Mouse (Mus musculus): ENCODE measurements around the gene Il2.

The Il2 gene

DNA sequence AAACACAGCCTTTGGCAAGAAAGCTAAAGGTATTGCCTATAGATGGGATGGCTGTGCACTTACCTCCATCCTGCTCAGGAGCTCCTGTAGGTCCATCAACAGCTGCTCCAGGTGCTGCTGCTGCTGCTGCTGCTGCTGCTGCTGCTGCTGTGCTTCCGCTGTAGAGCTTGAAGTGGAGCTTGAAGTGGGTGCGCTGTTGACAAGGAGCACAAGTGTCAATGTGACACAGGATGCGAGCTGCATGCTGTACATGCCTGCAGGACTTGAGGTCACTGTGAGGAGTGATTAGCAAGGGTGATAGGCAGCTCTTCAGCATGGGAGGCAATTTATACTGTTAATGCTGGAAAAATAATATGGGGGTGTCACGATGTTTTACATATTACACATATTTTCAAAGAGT lies at the start of gene Il2:
Gene Il2, minus strand, starts transcription at position 305 of the 400 bp plus-strand sequence.
- DNase-seq = no peak

DNA sequence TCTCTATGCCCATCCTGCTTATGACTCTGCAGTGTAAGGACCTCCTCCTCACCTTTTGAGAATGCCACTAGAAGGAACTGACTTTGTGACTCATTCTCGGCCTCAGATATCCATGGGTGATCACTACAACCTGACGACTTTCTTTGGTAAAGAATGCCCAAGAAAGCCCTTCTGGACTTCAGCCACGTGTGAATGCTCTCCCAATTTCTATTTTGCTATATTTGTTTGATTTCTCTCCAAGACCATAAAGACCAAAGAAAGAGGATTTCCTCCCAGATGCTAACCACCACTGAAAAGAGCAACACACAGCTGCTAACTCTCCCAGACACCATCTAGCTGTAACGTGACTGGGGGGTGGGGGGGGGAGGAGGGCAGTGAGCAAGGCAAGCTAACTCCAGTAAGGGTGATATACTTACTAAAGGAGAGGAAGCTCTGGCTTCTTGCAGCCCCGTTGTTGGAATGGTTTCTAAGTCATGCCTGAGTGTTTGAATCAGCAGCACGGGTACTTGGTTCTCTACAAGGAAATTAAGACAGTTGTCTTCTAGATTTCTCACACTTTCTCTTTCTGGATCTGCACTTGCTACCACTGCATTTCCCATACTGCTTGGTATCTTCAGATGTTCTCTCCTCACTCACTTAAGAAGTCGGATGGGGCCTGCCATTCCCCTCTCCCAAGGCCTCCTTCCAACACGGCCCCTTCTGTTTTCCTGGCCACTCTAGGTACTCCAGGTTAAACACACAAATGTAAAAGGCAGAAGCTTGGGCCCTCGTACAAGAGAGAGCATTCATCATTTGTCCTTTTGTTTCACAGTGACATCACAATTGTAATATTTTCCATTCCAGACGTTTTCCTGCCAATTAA lies 49.2 kb upstream of the Il2 start:
- no peak for DNase-seq

DNA sequence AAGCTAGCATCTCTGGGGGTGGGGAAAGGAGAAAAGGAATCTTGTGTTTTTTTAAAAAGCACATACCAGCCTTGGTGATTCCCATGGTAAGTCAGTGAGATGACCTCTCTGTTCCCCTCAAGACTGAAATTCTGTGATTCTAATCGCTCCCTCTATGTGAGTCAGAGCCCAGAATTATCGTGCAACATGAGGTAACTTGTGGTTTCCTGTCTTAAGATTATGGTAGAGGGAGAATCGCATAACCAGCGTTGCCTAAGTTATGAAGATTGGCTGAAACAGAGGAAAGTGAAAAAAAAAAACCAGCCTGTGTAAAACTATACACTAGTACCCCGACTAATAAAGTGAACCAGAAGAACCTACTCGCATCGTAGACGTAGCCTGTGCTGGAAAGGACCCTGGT lies 47.5 kb upstream of the Il2 start:
- no peak for DNase-seq

DNA sequence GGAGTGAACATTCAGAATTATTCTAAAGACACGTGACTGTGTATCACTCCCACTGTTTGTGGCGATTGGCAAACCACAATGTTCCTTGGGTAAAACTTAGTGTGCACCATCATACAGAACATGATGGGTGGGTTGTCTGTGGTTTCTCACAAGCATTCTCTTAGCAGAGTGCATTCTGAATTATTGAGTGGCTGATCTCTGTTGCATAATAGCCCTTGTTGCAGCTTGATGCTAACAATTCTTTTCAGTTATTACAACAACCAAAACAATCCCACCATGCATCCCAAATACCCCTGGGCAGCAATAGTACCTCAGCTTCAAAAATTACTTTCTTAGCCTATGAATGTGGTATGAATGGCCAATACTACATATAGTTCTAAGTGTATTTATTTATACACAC lies 43.5 kb upstream of the Il2 start:
- DNase-seq = no peak

DNA sequence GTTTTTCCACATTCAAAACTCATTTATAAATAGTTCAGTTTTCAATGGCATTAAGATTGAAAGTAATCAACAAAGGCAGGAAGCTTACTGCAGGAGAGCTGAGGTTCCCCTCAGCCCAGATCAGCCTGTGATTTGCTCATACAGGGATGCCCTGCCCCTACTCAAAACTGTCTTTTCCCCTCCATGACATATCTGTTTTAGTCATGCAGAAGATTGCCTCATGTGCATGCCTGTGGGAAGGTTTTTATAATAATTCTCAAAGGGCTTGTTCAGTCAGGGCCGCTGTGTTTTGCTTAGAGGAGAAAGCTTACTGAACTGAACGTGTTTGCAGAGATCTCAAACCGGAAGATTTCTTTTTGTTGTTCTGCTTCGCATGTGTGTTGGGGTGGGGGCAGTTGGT lies 35.3 kb upstream of the Il2 start:
- DNase-seq = no peak

DNA sequence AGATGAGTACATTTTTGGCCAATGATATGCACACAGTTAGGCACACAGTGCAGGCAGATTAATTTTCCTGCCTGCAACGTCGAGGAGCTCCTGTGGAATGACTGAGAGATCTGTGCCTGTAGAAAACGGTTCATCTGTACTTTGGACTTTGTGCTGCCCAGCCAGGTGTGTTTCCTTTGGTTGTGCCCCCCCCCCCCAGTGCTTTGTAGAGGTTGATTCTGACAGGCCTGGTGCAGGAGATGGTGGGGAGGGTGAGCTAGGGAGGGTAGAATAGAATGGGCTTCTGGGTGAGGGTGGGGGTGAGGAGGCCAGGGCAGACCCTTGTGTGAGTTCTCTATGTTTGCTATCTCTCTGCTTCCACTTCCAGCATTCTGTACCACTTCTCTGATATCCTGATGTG lies 32.5 kb upstream of the Il2 start:
- no peak for DNase-seq

GRCm38 (mm10) chr3:37157082-37157481 lies 31.3 kb upstream of the Il2 start:
- no peak for DNase-seq

- no peak for DNase-seq
These were observed 28.6 kb upstream of the Il2 start for GRCm38 (mm10) chr3:37154396-37154795.

GRCm38 (mm10) chr3:37153004-37153403 lies 27.2 kb upstream of the Il2 start:
- no peak for DNase-seq

- no peak for DNase-seq
These were observed 26.5 kb upstream of the Il2 start for GRCm38 (mm10) chr3:37152274-37152673.

DNA sequence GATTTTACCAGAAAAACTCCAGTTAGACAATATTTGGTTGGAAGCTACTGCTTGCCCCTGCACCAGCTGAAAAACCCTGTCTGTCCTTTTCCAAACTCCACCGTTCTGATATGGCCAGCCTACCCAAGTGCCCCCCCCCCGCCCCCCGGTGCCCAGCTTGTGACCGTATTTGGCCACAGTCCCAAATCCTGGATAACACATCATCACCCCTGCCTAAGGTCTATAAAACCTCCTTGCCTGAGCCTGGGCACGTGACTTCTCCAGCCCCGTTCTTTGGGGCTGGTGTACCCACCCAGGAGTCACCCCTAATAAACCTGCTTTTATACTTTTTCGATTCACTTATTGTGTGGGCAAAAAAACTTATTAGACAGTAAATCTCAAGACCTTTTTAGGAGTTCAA lies 21.1 kb upstream of the Il2 start:
- no peak for DNase-seq

- DNase-seq = no peak
These were observed 20.6 kb upstream of the Il2 start for GRCm38 (mm10) chr3:37146406-37146805.

- DNase-seq = no peak
These were observed 19.2 kb upstream of the Il2 start for GRCm38 (mm10) chr3:37144979-37145378.

DNA sequence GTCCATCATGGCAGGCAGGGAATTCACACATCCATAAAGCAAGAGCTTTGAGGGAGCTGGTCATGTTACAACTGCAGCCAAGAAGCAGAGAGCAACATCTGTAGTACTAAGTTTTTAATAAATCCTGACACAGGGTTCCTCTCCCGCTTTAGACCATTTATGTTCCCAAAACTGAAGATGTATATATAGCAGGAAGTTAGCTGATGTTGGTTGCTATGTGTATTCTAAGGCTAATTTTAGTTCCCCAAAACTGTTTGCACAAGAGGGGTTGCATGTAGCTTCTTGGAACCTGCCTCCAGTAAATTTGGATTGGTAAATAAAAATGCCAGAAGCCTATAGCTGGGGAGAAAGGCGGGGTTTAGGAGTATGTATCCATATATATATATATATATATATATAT lies 16.1 kb upstream of the Il2 start:
- no peak for DNase-seq

DNA sequence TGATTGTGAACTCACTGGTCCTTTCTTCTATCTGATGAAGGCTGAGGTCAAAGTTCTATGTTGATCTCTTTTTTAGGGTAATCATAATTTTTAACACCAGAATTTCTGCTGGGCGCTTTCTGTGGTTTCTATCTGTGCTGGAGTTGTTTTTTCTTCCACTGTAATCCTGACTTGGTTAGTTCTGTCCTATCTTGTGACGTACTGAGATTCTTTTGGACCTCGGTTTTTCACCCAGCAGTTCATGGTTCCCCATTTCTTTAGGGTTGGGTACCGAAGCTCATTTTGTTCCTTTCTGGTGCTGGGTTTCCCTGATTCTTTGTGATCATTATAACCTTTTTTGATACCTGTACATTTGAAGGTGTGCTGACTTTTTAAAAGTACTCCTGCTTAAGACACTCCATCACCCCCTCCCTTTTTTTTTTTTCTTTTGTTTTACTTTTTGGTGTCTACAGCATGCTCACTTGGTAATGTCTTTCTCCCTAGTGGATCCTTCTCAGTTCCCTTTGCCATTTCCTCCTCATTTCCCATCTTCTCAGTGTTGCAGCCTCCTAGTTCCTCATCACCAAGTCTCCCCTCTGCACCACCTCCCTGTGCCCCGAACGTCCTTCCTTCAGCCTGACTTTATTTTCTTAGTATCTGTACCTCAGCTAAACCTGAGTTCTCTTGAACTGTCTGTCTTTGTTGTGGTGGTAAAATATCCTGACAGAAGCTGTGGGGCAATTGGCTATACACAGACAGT lies 14.6 kb upstream of the Il2 start:
- no peak for DNase-seq

DNA sequence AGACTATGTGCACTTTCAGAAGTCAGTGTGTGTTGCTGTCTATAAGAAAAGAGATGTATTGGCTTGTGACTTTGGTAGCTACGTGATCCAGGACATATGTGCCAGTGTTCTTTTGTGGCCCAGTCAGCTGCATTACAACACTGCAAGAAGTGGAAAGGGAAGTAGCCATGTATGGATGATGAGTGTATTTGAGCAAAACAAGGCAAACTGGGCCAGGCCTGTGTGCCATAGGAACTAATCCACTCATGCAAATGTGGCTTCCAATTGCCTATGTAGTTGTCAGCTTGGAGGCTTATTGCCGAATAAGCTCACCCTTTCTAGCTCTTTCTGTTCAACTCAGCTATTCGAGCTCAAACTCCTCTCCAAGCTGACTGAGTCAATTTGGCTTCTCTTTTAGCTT lies 13.4 kb upstream of the Il2 start:
- DNase-seq = no peak

DNA sequence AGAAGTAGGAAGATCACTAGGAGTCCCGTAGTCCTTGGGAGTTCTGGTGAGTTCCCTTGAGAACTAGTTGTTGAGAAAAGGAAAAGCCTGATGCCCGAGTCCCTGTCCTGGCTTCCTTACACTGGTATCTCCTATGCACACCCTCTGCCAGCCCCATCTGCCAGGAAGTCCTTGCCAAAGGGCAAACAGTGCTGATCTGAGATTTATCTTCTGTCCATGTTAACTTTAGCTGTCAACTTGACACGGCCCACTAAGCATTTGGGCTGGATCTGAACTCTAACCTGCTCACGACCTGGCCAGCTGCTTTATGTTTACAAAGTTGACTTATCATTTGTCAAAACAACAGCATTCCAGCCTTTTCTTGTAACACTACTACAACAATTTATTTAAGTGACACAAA lies 11.5 kb upstream of the Il2 start:
- no peak for DNase-seq

- no peak for DNase-seq
These were observed 3.3 kb upstream of the Il2 start for GRCm38 (mm10) chr3:37129063-37129462.

GRCm38 (mm10) chr3:37128269-37128668 lies 2.5 kb upstream of the Il2 start:
- no peak for DNase-seq

DNA sequence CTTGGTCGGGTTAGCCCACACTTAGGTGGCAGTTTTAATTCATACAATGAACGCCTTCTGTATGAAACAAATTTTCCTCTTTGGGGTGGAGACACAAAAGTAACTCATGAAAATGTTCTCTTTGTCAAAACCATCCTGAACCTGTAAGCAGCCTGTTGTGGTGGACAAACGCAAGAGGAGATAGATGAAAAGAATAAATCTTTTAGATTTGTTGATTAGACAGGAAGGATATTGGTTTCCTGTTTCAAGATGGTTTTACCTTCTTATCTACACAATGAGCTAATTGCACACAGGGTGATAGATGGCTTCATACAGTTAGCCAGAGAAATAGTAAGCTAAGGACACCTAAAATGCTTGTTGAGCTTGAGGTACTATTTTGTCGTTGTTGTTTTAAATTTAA lies 403 bp upstream of the Il2 start:
- no peak for DNase-seq

DNA sequence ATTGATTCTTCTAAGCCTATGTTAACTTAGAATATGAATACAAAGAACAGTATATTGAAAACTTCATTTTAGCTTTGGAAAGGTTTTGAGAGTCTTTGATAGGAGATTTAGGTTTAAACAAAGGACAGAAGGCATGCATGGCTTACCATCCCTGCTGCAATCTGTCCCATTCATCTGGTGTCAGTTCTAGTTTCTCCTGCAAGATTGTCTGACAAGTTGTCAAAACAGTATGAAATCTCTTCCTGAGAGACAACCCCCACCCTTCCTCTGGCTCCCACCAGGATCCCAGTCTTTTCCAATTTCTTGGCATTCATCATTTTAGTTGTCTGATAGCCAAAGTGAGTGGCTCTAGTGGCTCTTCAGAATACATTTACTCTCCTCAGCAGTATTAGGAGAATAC lies 35.0 kb downstream of the Il2 start:
- no peak for DNase-seq

- DNase-seq = no peak
These were observed 40.9 kb downstream of the Il2 start for GRCm38 (mm10) chr3:37084860-37085259.

GRCm38 (mm10) chr3:37073211-37073610 lies 52.5 kb downstream of the Il2 start:
- DNase-seq = no peak
